Mouse (Mus musculus): ENCODE measurements at regions not wholly inside any gene's neighbourhood (a gene's known extent, or its start where the extent isn't known, plus 50 kb on each side); places are given as distances from the start of the nearest gene placed in this dataset.

GRCm38 (mm10) chr10:111609889-111610288, 103.8 kb downstream of the Phlda1 start:
- Histone ChIP-seq H3K9me3 (replicated peaks) (no peaks in the 10 kb centered on the region), H3K4me2 (no peak overlapping the region), H3K9ac (no peak overlapping the region), H3K27me3 (0 out of 2 replicates have a peak, but pooled peaks cover 4% of the 10 kb centered on the region), H3K27ac (no peak overlapping the region), H3K36me3 (no peaks in the 10 kb centered on the region), H3K4me3 (replicated peaks) (no peak overlapping the region), H3K4me1 (replicated peaks) (no peaks in the 10 kb centered on the region)
- DNase-seq = no peak
- no peak for ATAC-seq (ENCODE audit: low read depth)
- WGBS (ENCODE audit: insufficient replicate concordance) = 59% methylated on average over 2 of the region's 2 CpGs

- H3K9ac ChIP-seq = no peak overlapping the region
- no peak for DNase-seq
- no peaks in the 10 kb centered on the region for H3K36me3 ChIP-seq
- H3K4me3 ChIP-seq (replicated peaks) = no peak overlapping the region
- WGBS (ENCODE audit: insufficient replicate concordance) = 43% methylated on average over 11 of the region's 11 CpGs
- ATAC-seq (ENCODE audit: low read depth) = no peak
- H3K9me3 ChIP-seq (replicated peaks) = no peaks in the 10 kb centered on the region
- no peaks in the 10 kb centered on the region for H3K27me3 ChIP-seq
- no peak overlapping the region for H3K27ac ChIP-seq
- H3K4me2 ChIP-seq = no peak overlapping the region
- H3K4me1 ChIP-seq (replicated peaks) = no peaks in the 10 kb centered on the region
These were observed 113.7 kb downstream of the Phlda1 start for GRCm38 (mm10) chr10:111619627-111620270.

- H3K36me3 ChIP-seq = no peaks in the 10 kb centered on the region
- no peak overlapping the region for H3K9ac ChIP-seq
- no peak for DNase-seq
- WGBS (ENCODE audit: insufficient replicate concordance) = 62% methylated on average over 11 of the region's 11 CpGs
- H3K27me3 ChIP-seq = no peaks in the 10 kb centered on the region
- ATAC-seq (ENCODE audit: low read depth) = no peak
- no peak overlapping the region for H3K4me3 ChIP-seq (replicated peaks)
- no peak overlapping the region for H3K27ac ChIP-seq
- no peaks in the 10 kb centered on the region for H3K9me3 ChIP-seq (replicated peaks)
- H3K4me2 ChIP-seq = no peak overlapping the region
- H3K4me1 ChIP-seq (replicated peaks) = no peaks in the 10 kb centered on the region
These were observed 115.0 kb downstream of the Phlda1 start for GRCm38 (mm10) chr10:111620927-111621676.

GRCm38 (mm10) chr10:111622789-111623188, 116.7 kb downstream of the Phlda1 start:
- H3K9me3 ChIP-seq (replicated peaks) = no peaks in the 10 kb centered on the region
- WGBS (ENCODE audit: insufficient replicate concordance) = 69% methylated on average over 4 of the region's 4 CpGs
- H3K27ac ChIP-seq = no peak overlapping the region
- H3K27me3 ChIP-seq = no peaks in the 10 kb centered on the region
- no peak overlapping the region for H3K4me2 ChIP-seq
- H3K4me3 ChIP-seq (replicated peaks) = no peak overlapping the region
- H3K36me3 ChIP-seq = no peaks in the 10 kb centered on the region
- no peak overlapping the region for H3K9ac ChIP-seq
- DNase-seq (no peak), ATAC-seq (ENCODE audit: low read depth) (no peak)
- H3K4me1 ChIP-seq (replicated peaks) = no peaks in the 10 kb centered on the region

GRCm38 (mm10) chr10:111624021-111624420, 117.9 kb downstream of the Phlda1 start:
- Histone ChIP-seq H3K36me3 (no peaks in the 10 kb centered on the region), H3K4me3 (replicated peaks) (no peak overlapping the region), H3K27ac (no peak overlapping the region), H3K4me2 (no peak overlapping the region), H3K4me1 (replicated peaks) (no peaks in the 10 kb centered on the region), H3K27me3 (no peaks in the 10 kb centered on the region), H3K9me3 (replicated peaks) (no peaks in the 10 kb centered on the region), H3K9ac (no peak overlapping the region)
- ATAC-seq (ENCODE audit: low read depth) (no peak), DNase-seq (no peak)
- WGBS (ENCODE audit: insufficient replicate concordance) = 54% methylated on average over 2 of the region's 2 CpGs

GRCm38 (mm10) chr10:111624624-111625023, 118.5 kb downstream of the Phlda1 start:
- Histone ChIP-seq H3K4me1 (replicated peaks) (no peaks in the 10 kb centered on the region), H3K27me3 (no peaks in the 10 kb centered on the region), H3K27ac (no peak overlapping the region), H3K4me2 (no peak overlapping the region), H3K9ac (no peak overlapping the region), H3K9me3 (replicated peaks) (no peaks in the 10 kb centered on the region), H3K4me3 (replicated peaks) (no peak overlapping the region), H3K36me3 (no peaks in the 10 kb centered on the region)
- ATAC-seq (ENCODE audit: low read depth) (no peak), DNase-seq (no peak)
- 66% methylated on average over 7 of the region's 7 CpGs for WGBS (ENCODE audit: insufficient replicate concordance)

- Histone ChIP-seq H3K4me3 (replicated peaks) (no peak overlapping the region), H3K9ac (no peak overlapping the region), H3K27ac (no peak overlapping the region), H3K9me3 (replicated peaks) (no peaks in the 10 kb centered on the region), H3K36me3 (no peaks in the 10 kb centered on the region), H3K27me3 (no peaks in the 10 kb centered on the region), H3K4me1 (replicated peaks) (no peaks in the 10 kb centered on the region), H3K4me2 (no peak overlapping the region)
- 76% methylated on average over 11 of the region's 11 CpGs for WGBS (ENCODE audit: insufficient replicate concordance)
- ATAC-seq (ENCODE audit: low read depth) (no peak), DNase-seq (no peak)
These were observed 119.5 kb downstream of the Phlda1 start for GRCm38 (mm10) chr10:111625573-111625972.

GRCm38 (mm10) chr10:111626009-111626408, 119.9 kb downstream of the Phlda1 start:
- H3K4me2 ChIP-seq = no peak overlapping the region
- WGBS (ENCODE audit: insufficient replicate concordance) = 73% methylated on average over 6 of the region's 6 CpGs
- no peak overlapping the region for H3K9ac ChIP-seq
- H3K4me1 ChIP-seq (replicated peaks) = no peaks in the 10 kb centered on the region
- no peak overlapping the region for H3K27ac ChIP-seq
- DNase-seq = no peak
- H3K27me3 ChIP-seq = no peaks in the 10 kb centered on the region
- H3K9me3 ChIP-seq (replicated peaks) = no peaks in the 10 kb centered on the region
- no peaks in the 10 kb centered on the region for H3K36me3 ChIP-seq
- ATAC-seq (ENCODE audit: low read depth) = no peak
- H3K4me3 ChIP-seq (replicated peaks) = no peak overlapping the region

GRCm38 (mm10) chr10:111636283-111636682, 130.2 kb downstream of the Phlda1 start:
- ATAC-seq (ENCODE audit: low read depth) (no peak; the same call in 1 of the 2 replicates), DNase-seq (peak; percentile 14)
- Histone ChIP-seq H3K27me3 (no peaks in the 10 kb centered on the region), H3K9ac (no peak overlapping the region), H3K4me3 (replicated peaks) (no peak overlapping the region), H3K27ac (no peak overlapping the region), H3K4me1 (replicated peaks) (no peaks in the 10 kb centered on the region), H3K36me3 (no peaks in the 10 kb centered on the region), H3K9me3 (replicated peaks) (no peaks in the 10 kb centered on the region), H3K4me2 (no peak overlapping the region)
- 47% methylated on average over 14 of the region's 14 CpGs for WGBS (ENCODE audit: insufficient replicate concordance)

GRCm38 (mm10) chr10:111637084-111637735, 131.1 kb downstream of the Phlda1 start:
- Histone ChIP-seq H3K9me3 (replicated peaks) (no peaks in the 10 kb centered on the region), H3K4me2 (no peak overlapping the region), H3K9ac (no peak overlapping the region), H3K4me1 (replicated peaks) (no peaks in the 10 kb centered on the region), H3K36me3 (no peaks in the 10 kb centered on the region), H3K27me3 (no peaks in the 10 kb centered on the region), H3K27ac (no peak overlapping the region), H3K4me3 (replicated peaks) (no peak overlapping the region)
- ATAC-seq (ENCODE audit: low read depth) = no peak
- no peak for DNase-seq
- 77% methylated on average over 12 of the region's 12 CpGs for WGBS (ENCODE audit: insufficient replicate concordance)

- WGBS (ENCODE audit: insufficient replicate concordance) = 73% methylated on average over 7 of the region's 7 CpGs
- no peak for DNase-seq
- H3K9ac ChIP-seq = no peak overlapping the region
- no peaks in the 10 kb centered on the region for H3K27me3 ChIP-seq
- no peaks in the 10 kb centered on the region for H3K9me3 ChIP-seq (replicated peaks)
- no peak for ATAC-seq (ENCODE audit: low read depth)
- no peaks in the 10 kb centered on the region for H3K4me1 ChIP-seq (replicated peaks)
- no peak overlapping the region for H3K4me3 ChIP-seq (replicated peaks)
- no peak overlapping the region for H3K4me2 ChIP-seq
- H3K36me3 ChIP-seq = no peaks in the 10 kb centered on the region
- no peak overlapping the region for H3K27ac ChIP-seq
These were observed 133.8 kb downstream of the Phlda1 start for GRCm38 (mm10) chr10:111639866-111640265.

Measured in liver, embryonic 13.5 days (tissue).